Mouse (Mus musculus): Measurements from ENCODE around the gene Srrd. TPM values are rescaled to one million over a fixed set of nuclear protein-coding genes. Genes with fewer than 3 reads are reported as not detected.

Gene Srrd
- polyA plus RNA-seq (2016; fragmentation: Nextera tagmentation; extraction: Ambion mirVana) = 47.3 and 50.0 TPM in 2 replicates

DNA sequence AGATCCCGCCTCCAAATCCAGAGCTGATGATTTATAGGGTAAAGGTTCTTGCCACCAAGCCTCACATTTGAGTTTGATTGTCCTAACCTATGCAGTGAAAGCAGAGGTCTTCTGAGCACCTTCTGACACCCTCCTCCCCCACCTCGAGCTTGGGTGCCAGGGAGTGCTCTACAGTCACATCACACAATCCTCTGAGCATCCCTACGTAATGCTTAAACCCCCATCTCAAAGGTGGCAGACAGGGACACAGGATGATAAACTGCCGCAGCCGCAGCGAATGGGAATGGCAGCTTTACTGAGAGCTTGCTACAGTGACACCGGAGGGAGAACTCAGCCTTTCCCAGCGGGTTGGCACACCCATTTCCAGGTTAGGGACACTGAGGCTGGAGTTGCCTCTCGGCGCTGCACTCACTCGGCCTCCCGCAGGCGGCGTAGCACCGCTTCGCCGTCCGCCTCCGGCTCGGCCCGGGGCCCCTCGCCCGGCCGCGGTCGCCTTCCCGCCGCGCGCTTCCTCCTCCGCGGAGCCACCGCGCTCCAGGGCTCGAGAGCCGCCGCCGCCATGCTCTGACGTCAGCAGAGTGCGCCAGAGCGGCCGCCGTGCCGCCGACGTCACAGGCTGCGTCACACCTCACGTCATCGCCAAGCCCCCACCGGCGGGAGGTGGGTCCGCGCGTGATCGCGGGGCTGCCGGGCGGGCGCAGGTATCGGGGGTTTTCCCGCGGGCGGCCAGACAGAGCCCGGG lies at the start of gene Srrd, which contains the start of gene Hps4:
Gene Srrd, minus strand, starts transcription at position 578 of the 742 bp plus-strand sequence.
Gene Hps4, plus strand, starts transcription at position 621 of the 742 bp plus-strand sequence.
- WGBS = 2% methylated on average over 50 of the region's 64 CpGs
- Histone ChIP-seq H3K4me2 (peak within 1 kb of the TSS; percentile 76), H3K27ac (peak within 1 kb of the TSS; percentile 70), H3K9me3 (no peaks in the 10 kb centered on the region), H3K4me3 (replicated peaks) (peak within 1 kb of the TSS; percentile 90), H3K36me3 (replicated peaks) (peaks cover 31% of the 10 kb centered on the region), H3K4me1 (peaks cover 39% of the 10 kb centered on the region), H3K27me3 (no peaks in the 10 kb centered on the region), H3K9ac (peak within 1 kb of the TSS; percentile 79)
- ATAC-seq (ENCODE audit: low FRiP score) = peak; percentile 77

GRCm38 (mm10) chr5:112391676-112392323 lies 49.0 kb upstream of the Srrd start:
- no peak overlapping the region for H3K27ac ChIP-seq
- no peaks in the 10 kb centered on the region; the same call in 1 of the 2 replicates for H3K27me3 ChIP-seq
- H3K4me3 ChIP-seq (replicated peaks) = no peak overlapping the region
- peaks cover 43% of the 10 kb centered on the region for H3K4me1 ChIP-seq
- H3K9ac ChIP-seq = no peak overlapping the region
- ATAC-seq (ENCODE audit: low FRiP score) = no peak
- H3K9me3 ChIP-seq = no peaks in the 10 kb centered on the region
- peaks cover 27% of the 10 kb centered on the region for H3K36me3 ChIP-seq (replicated peaks)
- no peak overlapping the region for H3K4me2 ChIP-seq
- 76% methylated on average over 27 of the region's 27 CpGs for WGBS

GRCm38 (mm10) chr5:112391002-112391401 lies 48.2 kb upstream of the Srrd start:
- H3K4me1 ChIP-seq = peaks cover 41% of the 10 kb centered on the region
- H3K4me3 ChIP-seq (replicated peaks) = no peak overlapping the region
- no peak overlapping the region for H3K9ac ChIP-seq
- H3K27ac ChIP-seq = no peak overlapping the region
- H3K36me3 ChIP-seq (replicated peaks) = peaks cover 35% of the 10 kb centered on the region
- no peaks in the 10 kb centered on the region; the same call in 1 of the 2 replicates for H3K27me3 ChIP-seq
- ATAC-seq (ENCODE audit: low FRiP score) = no peak
- 68% methylated on average over 16 of the region's 16 CpGs for WGBS
- H3K4me2 ChIP-seq = no peak overlapping the region
- H3K9me3 ChIP-seq = no peaks in the 10 kb centered on the region

DNA sequence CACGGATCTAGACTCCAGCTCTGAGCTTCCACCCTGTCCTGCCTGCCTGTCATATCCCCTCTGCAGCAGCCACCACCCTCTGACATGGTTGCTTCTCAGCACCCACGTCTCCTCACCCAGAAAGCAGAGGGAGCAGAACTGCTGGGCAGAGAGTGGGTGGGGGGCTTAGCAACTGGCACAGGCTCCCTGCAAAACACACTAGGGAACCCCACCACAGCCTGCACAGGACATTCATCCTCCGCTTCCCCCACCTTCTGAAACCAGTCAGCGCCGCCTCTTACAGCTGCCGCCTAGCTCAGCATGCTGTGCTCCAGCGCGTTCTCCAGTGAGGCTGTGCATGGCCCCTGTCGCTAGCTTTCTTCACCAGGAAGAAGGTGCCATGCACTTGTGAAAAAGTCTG lies 46.5 kb upstream of the Srrd start:
- 85% methylated on average over 9 of the region's 9 CpGs for WGBS
- ATAC-seq (ENCODE audit: low FRiP score) = no peak
- Histone ChIP-seq H3K4me2 (no peak overlapping the region), H3K27me3 (no peaks in the 10 kb centered on the region; the same call in 1 of the 2 replicates), H3K9ac (no peak overlapping the region), H3K4me3 (replicated peaks) (no peak overlapping the region), H3K36me3 (replicated peaks) (peaks cover 48% of the 10 kb centered on the region), H3K27ac (no peak overlapping the region), H3K4me1 (peaks cover 29% of the 10 kb centered on the region), H3K9me3 (no peaks in the 10 kb centered on the region)

- 82% methylated on average over 2 of the region's 2 CpGs for WGBS
These were observed 43.1 kb upstream of the Srrd start for GRCm38 (mm10) chr5:112385973-112386372.

DNA sequence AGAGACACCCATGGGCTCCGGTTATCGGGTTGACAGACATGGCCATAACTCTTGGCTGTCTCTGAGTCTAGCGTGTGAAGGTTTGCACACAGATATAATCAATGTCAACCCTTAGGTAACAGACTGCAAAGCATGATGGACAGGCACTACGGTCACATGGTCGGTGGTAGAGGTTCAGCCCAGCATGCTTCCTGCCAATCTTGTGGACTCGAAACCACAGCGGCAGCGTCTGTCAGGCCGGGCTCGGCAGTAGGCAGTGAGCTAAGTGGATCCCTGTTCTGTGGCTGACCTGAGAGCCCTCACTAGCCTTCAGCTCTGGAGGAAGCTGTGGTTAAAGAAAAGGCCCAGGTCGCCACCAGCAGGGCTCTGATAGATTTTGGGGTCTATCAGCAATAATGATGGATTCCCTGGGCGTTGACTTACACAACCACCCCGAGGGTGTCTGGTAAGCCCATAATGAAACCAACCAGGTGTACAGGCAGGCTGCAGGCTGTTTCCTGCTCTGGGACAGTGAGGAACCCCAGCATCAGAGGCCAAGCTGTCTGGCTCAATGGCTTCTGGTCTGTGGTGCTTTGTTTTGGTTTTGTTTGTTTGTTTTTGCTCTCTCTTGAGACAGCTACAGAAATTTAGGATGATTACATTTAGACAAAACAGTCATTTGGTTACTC lies 42.1 kb upstream of the Srrd start:
- Histone ChIP-seq H3K4me1 (peaks cover 7% of the 10 kb centered on the region), H3K9ac (no peak overlapping the region), H3K9me3 (no peaks in the 10 kb centered on the region), H3K4me3 (replicated peaks) (no peak overlapping the region), H3K4me2 (no peak overlapping the region), H3K27ac (no peak overlapping the region), H3K27me3 (no peaks in the 10 kb centered on the region), H3K36me3 (replicated peaks) (peaks cover 39% of the 10 kb centered on the region)
- no peak for ATAC-seq (ENCODE audit: low FRiP score)
- WGBS = 90% methylated on average over 13 of the region's 13 CpGs

More at GRCm38 (mm10) chr5:112385973-112386372, 43.1 kb upstream of the Srrd start:
- no peak overlapping the region for H3K4me3 ChIP-seq (replicated peaks)
- H3K4me1 ChIP-seq = peaks cover 9% of the 10 kb centered on the region
- ATAC-seq (ENCODE audit: low FRiP score) = no peak
- no peak overlapping the region for H3K27ac ChIP-seq
- no peaks in the 10 kb centered on the region for H3K27me3 ChIP-seq
- no peaks in the 10 kb centered on the region for H3K9me3 ChIP-seq
- H3K36me3 ChIP-seq (replicated peaks) = peaks cover 41% of the 10 kb centered on the region
- no peak overlapping the region for H3K4me2 ChIP-seq
- no peak overlapping the region for H3K9ac ChIP-seq

- H3K4me2 ChIP-seq = no peak overlapping the region
- H3K4me1 ChIP-seq = peaks cover 7% of the 10 kb centered on the region; the same call in 1 of the 2 replicates
- ATAC-seq (ENCODE audit: low FRiP score) = 0 out of 2 replicates have a peak, but pooled peaks have one; percentile 25
- no peak overlapping the region for H3K9ac ChIP-seq
- no peaks in the 10 kb centered on the region for H3K27me3 ChIP-seq
- H3K27ac ChIP-seq = no peak overlapping the region; the same call in 1 of the 2 replicates
- WGBS = 77% methylated on average over 17 of the region's 17 CpGs
- H3K36me3 ChIP-seq (replicated peaks) = peaks cover 52% of the 10 kb centered on the region
- no peak overlapping the region for H3K4me3 ChIP-seq (replicated peaks)
- H3K9me3 ChIP-seq = no peaks in the 10 kb centered on the region
These were observed 39.9 kb upstream of the Srrd start for GRCm38 (mm10) chr5:112382641-112383330.

GRCm38 (mm10) chr5:112382042-112382441 lies 39.2 kb upstream of the Srrd start:
- Histone ChIP-seq H3K4me3 (replicated peaks) (no peak overlapping the region), H3K27me3 (no peaks in the 10 kb centered on the region), H3K4me1 (peaks cover 7% of the 10 kb centered on the region; the same call in 1 of the 2 replicates), H3K27ac (peak overlapping the region; percentile 56; the same call in 1 of the 2 replicates), H3K36me3 (replicated peaks) (peaks cover 46% of the 10 kb centered on the region), H3K4me2 (no peak overlapping the region), H3K9me3 (no peaks in the 10 kb centered on the region), H3K9ac (peak overlapping the region; percentile 3; the same call in 1 of the 2 replicates)
- 0 out of 2 replicates have a peak, but pooled peaks have one; percentile 36 for ATAC-seq (ENCODE audit: low FRiP score)
- 55% methylated on average over 9 of the region's 9 CpGs for WGBS

DNA sequence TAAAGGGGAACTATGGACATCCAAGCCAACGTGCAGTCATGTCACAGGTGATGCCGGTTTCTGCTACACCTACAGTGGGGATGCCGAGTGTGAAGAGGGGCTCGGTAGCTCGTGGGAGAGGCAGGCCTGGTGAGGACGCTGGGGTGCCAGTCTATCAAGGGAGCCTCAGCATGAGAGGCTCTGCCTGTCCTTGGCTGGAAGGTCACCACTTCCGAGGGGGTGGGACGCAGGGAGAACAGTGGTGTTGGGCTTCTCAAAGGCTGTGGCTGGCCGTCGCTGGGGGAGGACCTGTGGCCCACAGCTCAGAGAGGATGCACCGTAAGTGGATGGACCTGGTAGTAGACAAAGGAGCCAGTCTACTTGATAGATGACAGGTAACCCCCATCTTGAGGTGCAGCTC lies 38.3 kb upstream of the Srrd start:
- no peak overlapping the region for H3K27ac ChIP-seq
- peaks cover 7% of the 10 kb centered on the region; the same call in 1 of the 2 replicates for H3K4me1 ChIP-seq
- no peak overlapping the region for H3K4me2 ChIP-seq
- WGBS = 91% methylated on average over 11 of the region's 11 CpGs
- H3K4me3 ChIP-seq (replicated peaks) = no peak overlapping the region
- peaks cover 44% of the 10 kb centered on the region for H3K36me3 ChIP-seq (replicated peaks)
- H3K27me3 ChIP-seq = no peaks in the 10 kb centered on the region
- ATAC-seq (ENCODE audit: low FRiP score) = no peak
- H3K9me3 ChIP-seq = no peaks in the 10 kb centered on the region
- no peak overlapping the region for H3K9ac ChIP-seq

DNA sequence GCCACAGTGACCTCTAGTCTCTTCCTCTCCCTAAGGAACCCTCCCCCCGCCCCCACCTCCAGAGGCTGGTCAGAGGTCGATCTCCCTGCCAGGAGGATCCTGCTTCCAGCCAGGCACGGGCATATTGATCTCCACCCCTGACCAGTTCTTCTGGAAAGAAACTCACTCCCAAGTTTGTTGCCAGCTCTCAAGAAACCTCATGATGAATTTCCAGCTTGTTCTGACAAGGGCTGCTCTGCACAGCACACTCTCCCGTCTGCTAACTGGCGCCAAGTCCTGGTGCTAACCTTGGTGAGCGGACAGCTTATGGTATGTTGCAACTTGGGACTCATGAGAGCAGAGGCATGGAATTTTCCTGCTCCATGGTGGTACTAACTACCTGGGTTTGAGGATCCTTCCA lies 35.9 kb upstream of the Srrd start:
- no peak overlapping the region for H3K4me2 ChIP-seq
- H3K27me3 ChIP-seq = no peaks in the 10 kb centered on the region
- H3K4me1 ChIP-seq = peaks cover 7% of the 10 kb centered on the region; the same call in 1 of the 2 replicates
- no peak for ATAC-seq (ENCODE audit: low FRiP score)
- H3K27ac ChIP-seq = no peak overlapping the region
- H3K36me3 ChIP-seq (replicated peaks) = peaks cover 52% of the 10 kb centered on the region
- no peak overlapping the region for H3K9ac ChIP-seq
- WGBS = 85% methylated on average over 6 of the region's 6 CpGs
- H3K9me3 ChIP-seq = no peaks in the 10 kb centered on the region
- H3K4me3 ChIP-seq (replicated peaks) = no peak overlapping the region

DNA sequence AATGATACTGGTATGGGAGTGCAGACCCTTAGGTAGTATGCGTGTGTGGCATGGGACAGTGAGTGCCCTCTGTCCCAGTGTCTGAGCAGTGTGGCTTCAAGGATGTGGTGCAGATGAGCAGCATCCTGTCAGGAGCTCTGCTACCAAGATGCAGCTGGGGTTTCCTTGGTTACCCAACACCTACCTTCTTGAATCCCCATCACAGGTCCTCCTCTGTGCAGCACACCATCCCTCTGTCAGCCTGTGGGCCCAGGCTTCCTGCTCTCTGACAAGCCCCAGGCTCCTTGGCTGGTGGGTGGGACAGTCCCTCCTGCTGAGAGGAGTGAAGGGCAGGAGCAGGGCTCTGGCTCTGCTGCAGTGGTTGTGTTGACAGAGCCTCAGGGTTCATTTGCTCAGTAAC lies 34.5 kb upstream of the Srrd start:
- 95% methylated on average over 1 of the region's 1 CpGs for WGBS
- Histone ChIP-seq H3K4me1 (peaks cover 18% of the 10 kb centered on the region), H3K9ac (no peak overlapping the region), H3K36me3 (replicated peaks) (peaks cover 57% of the 10 kb centered on the region), H3K9me3 (no peaks in the 10 kb centered on the region), H3K4me3 (replicated peaks) (no peak overlapping the region), H3K27me3 (no peaks in the 10 kb centered on the region), H3K27ac (no peak overlapping the region), H3K4me2 (no peak overlapping the region)
- no peak for ATAC-seq (ENCODE audit: low FRiP score)
